Mouse (Mus musculus): ENCODE data around the gene Flot1.

The Flot1 gene

GRCm38 (mm10) chr17:35868961-35869345, 45.9 kb downstream of the Flot1 start:
- DNase-seq: no peak

GRCm38 (mm10) chr17:35869346-35870067, 46.5 kb downstream of the Flot1 start:
- no peak for DNase-seq

GRCm38 (mm10) chr17:35870151-35870883, 47.3 kb downstream of the Flot1 start:
- DNase-seq: peak; percentile 69

GRCm38 (mm10) chr17:35870884-35871696, 48.1 kb downstream of the Flot1 start:
- DNase-seq: no peak

GRCm38 (mm10) chr17:35873774-35874519, 50.9 kb downstream of the Flot1 start:
- peak; percentile 76 for DNase-seq

- DNase-seq: peak; percentile 51
These were observed 51.7 kb downstream of the Flot1 start for GRCm38 (mm10) chr17:35874721-35875120.

GRCm38 (mm10) chr17:35879245-35880057, 56.4 kb downstream of the Flot1 start, which contains the start of gene Dhx16:
TSS of gene Dhx16 (plus strand) at chr17:35879819.
- peak; percentile 93 for DNase-seq
